Mouse (Mus musculus) heart, embryonic 16.5 days (tissue): ENCODE results near the gene Eif2b2. TPM values are rescaled to one million over a fixed set of nuclear protein-coding genes. Genes with fewer than 3 reads are reported as not detected.

Source experiments
- ATAC-seq: fragments of 200-750 bp; cut with Nextera tagmentation; replicated peaks from 2 replicates; pipeline ENCODE4 v1.8.0; 2017; ENCODE audit warnings: moderate number of reproducible peaks; ENCODE audit not compliant: insufficient read depth, low FRiP score; ENCODE audit errors: extremely low read depth
- H3K27ac ChIP-seq: fragments of 300-500 bp; sonication (generic); 2 replicates; pipeline ENCODE4 v1.5.1; 2014; ENCODE audit warnings: mild to moderate bottlenecking, low read length, control low read depth, moderate library complexity
- H3K27me3 ChIP-seq: fragments of 300-500 bp; sonication (generic); 2 replicates; pipeline ENCODE4 v1.6.1; 2014; ENCODE audit warnings: low read length, mixed read lengths; ENCODE audit not compliant: control insufficient read depth, insufficient read depth
- H3K36me3 ChIP-seq: fragments of 300-500 bp; sonication (generic); 2 replicates; pipeline ENCODE4 v1.6.1; 2014; ENCODE audit not compliant: control insufficient read depth, insufficient read depth
- H3K4me1 ChIP-seq: fragments of 300-500 bp; sonication (generic); 2 replicates; pipeline ENCODE4 v1.6.1; 2014; ENCODE audit warnings: low read length, mixed read lengths; ENCODE audit not compliant: control insufficient read depth, insufficient read depth
- H3K4me2 ChIP-seq: fragments of 300-500 bp; sonication (generic); 2 replicates; pipeline ENCODE4 v1.6.1; 2014; ENCODE audit warnings: low read depth, mild to moderate bottlenecking, control low read depth, low read length
- H3K4me3 ChIP-seq: fragments of 300-500 bp; sonication (generic); 2 replicates; pipeline ENCODE4 v1.5.1; 2014; ENCODE audit warnings: mild to moderate bottlenecking, control low read depth, low read length
- H3K9ac ChIP-seq: fragments of 300-500 bp; sonication (generic); 2 replicates; pipeline ENCODE4 v1.6.1; 2014; ENCODE audit warnings: low read length, control low read depth
- H3K9me3 ChIP-seq: fragments of 300-500 bp; sonication (generic); replicated peaks from 2 replicates; pipeline ENCODE4 v1.6.1; 2016; ENCODE audit warnings: low read length; ENCODE audit not compliant: control insufficient read depth
- WGBS: fragments of 180-500 bp; shearing (Covaris S2); extraction: QIAGEN DNeasy Blood & Tissue Kit; methylation state at CpG from one replicate; pipeline ENCODE4 v1.1.7; 2014; 5-methylcytosine and 5-hydroxymethylcytosine counted together
- microRNA-seq: library from miRNA; unstranded; fragments of <30 nt; microRNA quantifications from one replicate; pipeline ENCODE4, GENCODE M21; 2017
- polyA plus RNA-seq: library from polyadenylated mRNA; unstranded; fragments of >200 nt; fragmentation: Nextera tagmentation; extraction: Ambion mirVana; gene quantifications from 2 replicates; pipeline ENCODE4 v1.2.1, GENCODE M21; 2015

The Eif2b2 gene
- polyA plus RNA-seq, 1 experiment from 2014 or later, result 68.6 TPM

DNA sequence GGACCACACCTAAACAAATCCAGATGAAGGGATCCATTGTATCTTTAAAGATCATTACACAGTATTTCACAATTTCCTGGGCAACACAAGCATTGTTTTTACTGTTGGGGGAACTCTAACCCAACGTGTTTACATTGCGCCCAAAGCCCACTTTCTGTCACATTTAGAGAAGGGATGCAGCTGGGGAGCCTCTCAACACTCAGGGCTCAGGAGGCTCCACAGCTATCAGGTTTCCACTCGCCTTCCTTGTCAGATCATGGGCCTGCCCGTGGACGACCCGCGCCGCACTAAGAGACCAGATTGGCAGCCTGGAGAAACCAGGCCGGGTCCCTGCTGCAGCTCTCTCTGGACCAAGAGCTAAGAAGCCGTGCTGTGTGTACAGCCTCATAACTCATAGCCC lies 54.2 kb downstream of the Eif2b2 start:
- no peak for ATAC-seq
- peaks cover 7% of the 10 kb centered on the region for H3K36me3 ChIP-seq
- no peaks in the 10 kb centered on the region for H3K27me3 ChIP-seq
- peaks cover 4% of the 10 kb centered on the region; the same call in 1 of the 2 replicates for H3K4me1 ChIP-seq
- H3K9ac ChIP-seq, result no peak overlapping the region
- 50% methylated on average over 10 of the region's 10 CpGs for WGBS
- H3K4me2 ChIP-seq, result no peak overlapping the region
- no peak overlapping the region for H3K4me3 ChIP-seq
- H3K27ac ChIP-seq, result no peak overlapping the region
- H3K9me3 ChIP-seq, result peaks cover 3% of the 10 kb centered on the region

Small RNA genes within 50 kb of the gene (microRNA-seq; reads per million reads assigned to microRNA genes)
- gene Mir6938, result not detected

Other genes with a start within 250 kb of the Eif2b2 start
- gene Fcf1, start 248.6 kb upstream of the Eif2b2 start, polyA plus RNA-seq, result 86.0 and 98.0 TPM in 2 replicates
- gene Arel1, start 248.6 kb upstream of the Eif2b2 start, polyA plus RNA-seq, result 13.1 and 13.3 TPM in 2 replicates
- gene Ylpm1, start 223.2 kb upstream of the Eif2b2 start, polyA plus RNA-seq, result 16.3 and 17.7 TPM in 2 replicates
- gene Prox2, start 108.7 kb upstream of the Eif2b2 start, polyA plus RNA-seq, result 1.8 and 2.4 TPM in 2 replicates
- 254 and 264 TPM in 2 replicates for gene Dlst, start 108.6 kb upstream of the Eif2b2 start, polyA plus RNA-seq
- gene Rps6kl1, start 68.2 kb upstream of the Eif2b2 start, polyA plus RNA-seq, result 1.6 and 2.5 TPM in 2 replicates
- 8.2 and 9.2 TPM in 2 replicates for gene Pgf, start 41.7 kb upstream of the Eif2b2 start, polyA plus RNA-seq
- gene Mlh3, start 51.1 kb downstream of the Eif2b2 start, polyA plus RNA-seq, result 6.4 and 7.4 TPM in 2 replicates
- gene Acyp1, start 69.0 kb downstream of the Eif2b2 start, polyA plus RNA-seq, result 63.2 and 71.1 TPM in 2 replicates
- 2.1 and 2.2 TPM in 2 replicates for gene Zc2hc1c, start 69.1 kb downstream of the Eif2b2 start, polyA plus RNA-seq
- gene Nek9, start 119.9 kb downstream of the Eif2b2 start, polyA plus RNA-seq, result 19.0 and 20.6 TPM in 2 replicates
- 250 and 253 TPM in 2 replicates for gene Tmed10, start 155.4 kb downstream of the Eif2b2 start, polyA plus RNA-seq